Mouse (Mus musculus): ENCODE results near the gene Sass6. TPM values are rescaled to one million over a fixed set of nuclear protein-coding genes. Genes with fewer than 3 reads are reported as not detected.
"Not testable (repeated sequence)": the region's sequence is repeated elsewhere in the genome, so short reads cannot be mapped to it uniquely, and the experiment has no call there.

Sass6 gene
- total RNA-seq, 2 experiments from 2014 or later = 9.6 to 11.4 TPM

- no peak for DNase-seq (ENCODE audit: low spot score in 2 of 2)
Observed at GRCm38 (mm10) chr3:116631459-116631858, 36.7 kb downstream of the Sass6 start.

- no peak for DNase-seq (ENCODE audit: low spot score in 2 of 2)
Observed at GRCm38 (mm10) chr3:116632971-116633370, 38.2 kb downstream of the Sass6 start.

GRCm38 (mm10) chr3:116634091-116634490 is 39.3 kb downstream of the Sass6 start:
- no peak for DNase-seq (ENCODE audit: low spot score in 2 of 2)

GRCm38 (mm10) chr3:116634853-116635252 is 40.1 kb downstream of the Sass6 start:
- DNase-seq (ENCODE audit: low spot score in 2 of 2) = no peak

GRCm38 (mm10) chr3:116635799-116636198 is 41.0 kb downstream of the Sass6 start:
- DNase-seq (ENCODE audit: low spot score in 2 of 2) = no peak

- no peak for DNase-seq (ENCODE audit: low spot score in 2 of 2)
Observed at GRCm38 (mm10) chr3:116637693-116638476, 43.1 kb downstream of the Sass6 start.

- no peak for DNase-seq (ENCODE audit: low spot score in 2 of 2)
Observed at GRCm38 (mm10) chr3:116638572-116638971, 43.8 kb downstream of the Sass6 start.

- DNase-seq (ENCODE audit: low spot score in 2 of 2) = no peak
Observed at GRCm38 (mm10) chr3:116640024-116640423, 45.2 kb downstream of the Sass6 start.

- no peak for DNase-seq (ENCODE audit: low spot score in 2 of 2)
Observed at GRCm38 (mm10) chr3:116641811-116642371, 47.1 kb downstream of the Sass6 start.

- no peak for DNase-seq (ENCODE audit: low spot score in 2 of 2)
Observed at GRCm38 (mm10) chr3:116642373-116642772, 47.6 kb downstream of the Sass6 start.

GRCm38 (mm10) chr3:116646387-116646786 is 51.6 kb downstream of the Sass6 start:
- no peak for DNase-seq (ENCODE audit: low spot score in 2 of 2)

GRCm38 (mm10) chr3:116648805-116649204 is 54.0 kb downstream of the Sass6 start:
- DNase-seq (ENCODE audit: low spot score in 2 of 2) = no peak

- no peak for DNase-seq (ENCODE audit: low spot score in 2 of 2)
Observed at GRCm38 (mm10) chr3:116650698-116651097, 55.9 kb downstream of the Sass6 start.

GRCm38 (mm10) chr3:116652033-116652446 is 57.3 kb downstream of the Sass6 start:
- no peak for DNase-seq (ENCODE audit: low spot score in 2 of 2)

GRCm38 (mm10) chr3:116653278-116653945 is 58.6 kb downstream of the Sass6 start:
- DNase-seq (ENCODE audit: low spot score in 2 of 2) = no peak

- DNase-seq (ENCODE audit: low spot score in 2 of 2) = not testable (repeated sequence)
Observed at GRCm38 (mm10) chr3:116654051-116654450, 59.3 kb downstream of the Sass6 start.

GRCm38 (mm10) chr3:116656184-116656965 is 61.6 kb downstream of the Sass6 start:
- no peak for DNase-seq (ENCODE audit: low spot score in 2 of 2)

- DNase-seq (ENCODE audit: low spot score in 2 of 2) = no peak
Observed at GRCm38 (mm10) chr3:116658928-116659565, 64.3 kb downstream of the Sass6 start.

- DNase-seq (ENCODE audit: low spot score in 2 of 2) = no peak
Observed at GRCm38 (mm10) chr3:116659856-116660430, 65.2 kb downstream of the Sass6 start.

- DNase-seq (ENCODE audit: low spot score in 2 of 2) = no peak
Observed at GRCm38 (mm10) chr3:116661288-116661869, 66.6 kb downstream of the Sass6 start.

Measured in layer of hippocampus, postnatal 10 days (tissue).